Mouse (Mus musculus) ES-E14 (cell line): ENCODE measurements at regions not wholly inside any gene's neighbourhood (a gene's known extent, or its start where the extent isn't known, plus 50 kb on each side); places are given as distances from the start of the nearest gene placed in this dataset.

Source experiments
- ZC3H11A ChIP-seq: IDR thresholded peaks from 2 replicates; pipeline ENCODE4 v1.6.1; 2012; ENCODE audit warnings: low read depth, mild to moderate bottlenecking, inconsistent platforms, low read length, borderline replicate concordance
- ZNF384 ChIP-seq: IDR thresholded peaks from 2 replicates; pipeline ENCODE4 v1.6.1; 2012; ENCODE audit warnings: low read depth, low read length, inconsistent platforms

- TF ChIP-seq ZC3H11A (no peak), ZNF384 (no peak)
Measured at GRCm38 (mm10) chr6:93474981-93475380, 531.7 kb upstream of the Adamts9 start.
